8 mouse cellular contexts compared by ENCODE assay signal in the genomic region with DNA sequence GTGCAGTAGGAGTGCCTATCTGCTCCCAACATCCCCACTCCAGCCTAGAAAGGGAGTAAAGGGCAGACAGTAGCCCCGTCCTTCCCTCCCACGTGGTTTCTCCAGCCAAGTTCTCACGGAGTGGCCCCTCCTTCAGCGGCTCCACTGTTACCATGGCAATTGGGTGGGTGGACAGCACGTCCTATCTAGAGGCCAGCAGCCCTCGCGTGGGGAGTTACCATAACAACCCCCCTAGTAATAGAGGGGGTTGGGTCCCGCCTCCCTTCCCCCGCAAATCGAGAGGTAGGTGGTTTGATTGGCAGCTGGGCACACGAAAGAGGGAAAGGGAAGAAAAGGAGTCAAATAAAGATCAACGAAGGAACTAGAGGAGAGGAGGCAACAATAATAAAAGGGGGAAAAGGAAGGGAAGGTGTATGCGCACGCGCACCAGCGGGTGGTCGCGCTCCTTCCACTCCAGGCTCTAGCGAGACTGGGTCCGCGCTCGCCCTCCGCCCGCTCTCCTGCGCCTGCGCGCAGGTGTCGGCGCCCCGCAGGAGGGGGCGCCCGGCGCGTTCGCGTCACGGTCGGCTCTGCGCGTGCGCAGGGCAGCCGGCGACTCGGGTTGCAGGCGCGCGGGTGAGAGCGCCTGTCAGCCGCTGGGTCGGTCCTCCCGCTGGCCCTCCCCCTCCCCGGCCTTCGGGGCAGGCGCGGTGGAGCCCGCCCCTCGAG. TPM values are rescaled to one million over a fixed set of nuclear protein-coding genes. Genes with fewer than 3 reads are reported as not detected.
DNase-seq lines count a peak whose midpoint lies in the region; ATAC-seq and TF ChIP-seq lines count a peak whose summit lies in the region.

Gene Mink1, plus strand, starts transcription at position 595 of the 708 bp plus-strand sequence.

- H3K27me3 ChIP-seq in E14TG2a.4 (ENCODE audit: insufficient read depth, low read length) = 0 out of 2 replicates have a peak, but pooled peaks cover 3% of the 10 kb centered on the region
- no peaks in the 10 kb centered on the region for H3K27me3 ChIP-seq in forebrain, embryonic 12.5 days
- H3K27me3 ChIP-seq in heart, embryonic 16.5 days (ENCODE audit: control insufficient read depth, insufficient read depth, low read length) = no peaks in the 10 kb centered on the region
- no peaks in the 10 kb centered on the region for H3K27me3 ChIP-seq in liver, embryonic 13.5 days
- no peaks in the 10 kb centered on the region for H3K27me3 ChIP-seq in stomach, embryonic 15.5 days (replicated peaks)

- WGBS in forebrain, embryonic 12.5 days = under 1% methylated on average over 53 of the region's 57 CpGs
- under 1% methylated on average over 45 of the region's 57 CpGs for WGBS in heart, embryonic 16.5 days
- under 1% methylated on average over 53 of the region's 57 CpGs for WGBS in liver, embryonic 13.5 days (ENCODE audit: insufficient replicate concordance)
- WGBS in stomach, embryonic 15.5 days = 1% methylated on average over 55 of the region's 57 CpGs

- DNase-seq in c-Kit-positive CD71-positive TER-119-positive erythroid progenitor cells, embryonic 14.5 days (ENCODE audit: low spot score) = peak; percentile 69
- DNase-seq in kidney, postnatal 25 days = peak; percentile 89 to 97
- DNase-seq in liver, embryonic 13.5 days = peak; percentile 79
- peak; percentile 91 for DNase-seq in neural tube, embryonic 10.5 days (ENCODE audit: extremely low spot score, low spot score)

- H3K4me2 ChIP-seq in forebrain, embryonic 12.5 days = peak within 1 kb of the TSS; percentile 96
- peak within 1 kb of the TSS; percentile 94 for H3K4me2 ChIP-seq in heart, embryonic 16.5 days (ENCODE audit: low read depth, low read length)
- H3K4me2 ChIP-seq in liver, embryonic 13.5 days = peak within 1 kb of the TSS; percentile 98
- peak within 1 kb of the TSS; percentile 90 for H3K4me2 ChIP-seq in stomach, embryonic 15.5 days

- H3K9ac ChIP-seq in forebrain, embryonic 12.5 days = peak within 1 kb of the TSS; percentile 82
- H3K9ac ChIP-seq in heart, embryonic 16.5 days (ENCODE audit: low read length) = peak within 1 kb of the TSS; percentile 96
- peak within 1 kb of the TSS; percentile 88 for H3K9ac ChIP-seq in liver, embryonic 13.5 days
- peak within 1 kb of the TSS; percentile 86 for H3K9ac ChIP-seq in stomach, embryonic 15.5 days

- no peaks in the 10 kb centered on the region for H3K9me3 ChIP-seq in E14TG2a.4 (ENCODE audit: low read length)
- H3K9me3 ChIP-seq in forebrain, embryonic 12.5 days = no peaks in the 10 kb centered on the region
- H3K9me3 ChIP-seq in heart, embryonic 16.5 days (replicated peaks; ENCODE audit: control insufficient read depth, low read length) = no peaks in the 10 kb centered on the region
- H3K9me3 ChIP-seq in liver, embryonic 13.5 days (replicated peaks) = no peaks in the 10 kb centered on the region
- no peaks in the 10 kb centered on the region for H3K9me3 ChIP-seq in stomach, embryonic 15.5 days

- TF ChIP-seq CTCF in E14TG2a.4 (conservative IDR thresholded peaks at IDR 0.05; ENCODE audit: low read length) = no peak

- peak within 1 kb of the TSS; percentile 93 for H3K4me3 ChIP-seq in E14TG2a.4 (replicated peaks; ENCODE audit: low read length)
- H3K4me3 ChIP-seq in forebrain, embryonic 12.5 days (replicated peaks) = peak within 1 kb of the TSS; percentile 81
- H3K4me3 ChIP-seq in heart, embryonic 16.5 days (ENCODE audit: low read length) = peak within 1 kb of the TSS; percentile 94
- peak within 1 kb of the TSS; percentile 86 for H3K4me3 ChIP-seq in liver, embryonic 13.5 days (replicated peaks)
- peak within 1 kb of the TSS; percentile 88 for H3K4me3 ChIP-seq in stomach, embryonic 15.5 days (replicated peaks)

- ATAC-seq in forebrain, embryonic 12.5 days (ENCODE audit: low FRiP score) = peak; percentile 92
- ATAC-seq in heart, embryonic 16.5 days (replicated peaks; ENCODE audit: extremely low read depth, insufficient read depth, low FRiP score) = peak; percentile 89
- ATAC-seq in liver, embryonic 13.5 days (ENCODE audit: low read depth) = peak; percentile 83
- peak; percentile 86 for ATAC-seq in stomach, embryonic 15.5 days (ENCODE audit: insufficient read depth, low FRiP score, low read depth)

- peaks cover 28% of the 10 kb centered on the region for H3K4me1 ChIP-seq in E14TG2a.4 (replicated peaks; ENCODE audit: low read depth, low read length)
- H3K4me1 ChIP-seq in forebrain, embryonic 12.5 days = peaks cover 42% of the 10 kb centered on the region
- peaks cover 29% of the 10 kb centered on the region for H3K4me1 ChIP-seq in heart, embryonic 16.5 days (ENCODE audit: control insufficient read depth, insufficient read depth, low read length)
- peaks cover 48% of the 10 kb centered on the region for H3K4me1 ChIP-seq in liver, embryonic 13.5 days (replicated peaks)
- H3K4me1 ChIP-seq in stomach, embryonic 15.5 days = peaks cover 19% of the 10 kb centered on the region

- H3K27ac ChIP-seq in forebrain, embryonic 12.5 days = peak within 1 kb of the TSS; percentile 84
- H3K27ac ChIP-seq in heart, embryonic 16.5 days (ENCODE audit: low read length) = peak within 1 kb of the TSS; percentile 88
- H3K27ac ChIP-seq in liver, embryonic 13.5 days = peak within 1 kb of the TSS; percentile 77
- H3K27ac ChIP-seq in stomach, embryonic 15.5 days = peak within 1 kb of the TSS; percentile 91

- H3K36me3 ChIP-seq in E14TG2a.4 (ENCODE audit: insufficient read depth, low read length) = peaks cover 6% of the 10 kb centered on the region
- H3K36me3 ChIP-seq in forebrain, embryonic 12.5 days (replicated peaks) = no peaks in the 10 kb centered on the region
- 0 out of 2 replicates have a peak, but pooled peaks cover 4% of the 10 kb centered on the region for H3K36me3 ChIP-seq in heart, embryonic 16.5 days (ENCODE audit: control insufficient read depth, insufficient read depth)
- H3K36me3 ChIP-seq in liver, embryonic 13.5 days = 0 out of 2 replicates have a peak, but pooled peaks cover 3% of the 10 kb centered on the region
- no peaks in the 10 kb centered on the region for H3K36me3 ChIP-seq in stomach, embryonic 15.5 days

RNA-seq across cellular contexts. Expression of gene Mink1, which starts in this region (rescaled TPM):
- 15.3 and 17.4 TPM in 2 replicates for polyA plus RNA-seq in forebrain, embryonic 12.5 days (2016; fragmentation: Nextera tagmentation; extraction: Ambion mirVana)
- polyA plus RNA-seq in heart, embryonic 16.5 days (2015; fragmentation: Nextera tagmentation; extraction: Ambion mirVana) = 9.8 and 10.3 TPM in 2 replicates
- polyA plus RNA-seq in liver, embryonic 13.5 days (2015; fragmentation: Nextera tagmentation; extraction: Ambion mirVana) = 3.5 and 5.2 TPM in 2 replicates
- polyA plus RNA-seq in stomach, embryonic 15.5 days (2015; fragmentation: Nextera tagmentation; extraction: Ambion mirVana) = 14.9 and 15.9 TPM in 2 replicates

Comparison
In these comparisons a context has a peak if more than half of its experiments do, and no peak if none do; other contexts are left out.
1. Peak in every context shown above with its lines: DNase-seq, ATAC-seq, H3K4me3 ChIP-seq and H3K27ac ChIP-seq.